Mouse (Mus musculus): ENCODE results near the gene Wbp2. TPM values are rescaled to one million over a fixed set of nuclear protein-coding genes. Genes with fewer than 3 reads are reported as not detected.

Wbp2 gene
- polyA plus RNA-seq, 1 experiment from 2014 or later = 138 TPM

DNA sequence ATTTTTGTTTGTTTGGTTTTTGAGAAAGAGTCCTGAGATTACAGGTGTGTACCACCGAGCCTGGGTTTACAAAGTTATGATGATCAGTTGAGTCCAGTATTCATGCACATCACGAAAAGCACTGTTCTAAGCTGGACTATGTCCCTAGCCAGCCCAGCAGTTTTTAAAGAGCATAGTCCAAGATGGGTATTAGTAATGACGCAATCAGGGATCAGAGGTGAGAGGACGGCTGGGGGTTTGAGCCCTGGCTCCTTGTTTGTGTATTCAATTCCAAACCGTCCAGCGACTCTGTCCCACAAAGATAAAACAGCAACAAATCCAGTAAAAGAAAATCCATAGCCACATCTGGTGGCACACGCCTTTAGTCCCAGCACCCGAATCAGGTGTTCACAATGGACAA, 1.4 kb upstream of the Wbp2 start:
- H3K4me1 ChIP-seq = peaks cover 30% of the 10 kb centered on the region
- 0 out of 2 replicates have a peak overlapping the region, but pooled peaks have one; percentile 28 for H3K9ac ChIP-seq
- 71% methylated on average over 8 of the region's 8 CpGs for WGBS
- no peak for ATAC-seq (ENCODE audit: extremely low read depth, insufficient number of reproducible peaks, low FRiP score, low TSS enrichment)
- H3K27me3 ChIP-seq (replicated peaks) = no peaks in the 10 kb centered on the region
- H3K4me3 ChIP-seq = peak overlapping the region; percentile 55; the same call in 1 of the 2 replicates
- peaks cover 19% of the 10 kb centered on the region for H3K36me3 ChIP-seq
- H3K4me2 ChIP-seq = peak overlapping the region; percentile 70
- no peaks in the 10 kb centered on the region for H3K9me3 ChIP-seq
- H3K27ac ChIP-seq (replicated peaks) = peak overlapping the region; percentile 79; the same call in 1 of the 2 replicates

DNA sequence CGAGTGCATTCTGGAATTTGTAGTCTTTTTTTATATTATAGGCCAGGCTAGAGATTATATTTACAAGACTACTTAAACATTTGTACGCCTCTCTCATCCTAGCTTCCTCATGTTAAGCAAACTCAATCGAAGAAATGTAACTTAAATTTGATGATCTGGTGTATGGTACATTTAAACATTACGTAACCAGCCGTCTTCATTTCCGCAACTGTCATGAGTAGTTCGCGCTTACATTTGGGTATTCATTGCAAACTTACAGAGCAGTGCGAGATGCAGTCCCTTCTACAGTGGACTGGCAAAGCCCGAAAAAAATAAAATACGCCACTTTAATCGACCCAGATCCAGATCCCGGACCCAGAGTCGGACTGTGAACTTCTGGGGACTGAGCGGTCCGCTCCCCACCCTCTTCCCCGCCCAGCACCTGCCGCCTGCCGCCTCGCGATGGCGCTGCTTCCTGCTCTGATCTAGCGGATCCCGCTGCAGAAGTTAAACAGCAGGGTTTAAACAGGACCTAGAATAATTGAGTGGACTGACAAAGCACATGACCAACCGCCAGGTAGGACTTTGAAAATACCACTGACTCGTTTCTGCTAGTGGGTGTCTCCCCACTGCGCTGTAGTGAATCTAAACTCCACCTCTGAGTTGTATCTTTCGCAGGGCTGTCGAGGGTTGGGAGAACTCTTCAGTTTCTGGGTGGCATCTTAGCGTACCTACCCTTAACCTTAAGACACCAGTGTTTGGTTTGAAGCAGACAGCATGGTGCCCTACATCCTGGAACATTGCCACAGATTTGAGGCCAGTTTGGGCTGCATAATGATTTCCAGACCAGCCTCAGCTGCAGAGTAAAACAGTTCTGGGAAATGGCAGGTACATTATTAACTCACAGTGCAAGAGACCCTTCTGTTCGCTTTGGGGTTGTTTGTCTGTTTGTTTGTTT, 667 bp upstream of the Wbp2 start:
- H3K27ac ChIP-seq (replicated peaks) = peak overlapping the region; percentile 79
- H3K4me1 ChIP-seq = peaks cover 30% of the 10 kb centered on the region
- WGBS = 4% methylated on average over 31 of the region's 31 CpGs
- H3K36me3 ChIP-seq = peaks cover 26% of the 10 kb centered on the region
- peak; percentile 66 for ATAC-seq (ENCODE audit: extremely low read depth, insufficient number of reproducible peaks, low FRiP score, low TSS enrichment)
- H3K27me3 ChIP-seq (replicated peaks) = no peaks in the 10 kb centered on the region
- no peaks in the 10 kb centered on the region for H3K9me3 ChIP-seq
- peak overlapping the region; percentile 70 for H3K4me2 ChIP-seq
- peak overlapping the region; percentile 55 for H3K4me3 ChIP-seq
- peak overlapping the region; percentile 77 for H3K9ac ChIP-seq

- H3K36me3 ChIP-seq = peaks cover 59% of the 10 kb centered on the region
- H3K9ac ChIP-seq = no peak overlapping the region
- no peak overlapping the region for H3K4me2 ChIP-seq
- no peaks in the 10 kb centered on the region for H3K9me3 ChIP-seq
- ATAC-seq (ENCODE audit: extremely low read depth, insufficient number of reproducible peaks, low FRiP score, low TSS enrichment) = no peak
- H3K27me3 ChIP-seq (replicated peaks) = no peaks in the 10 kb centered on the region
- WGBS = 74% methylated on average over 6 of the region's 6 CpGs
- H3K27ac ChIP-seq (replicated peaks) = no peak overlapping the region
- no peak overlapping the region for H3K4me3 ChIP-seq
- H3K4me1 ChIP-seq = peaks cover 37% of the 10 kb centered on the region
Measured at GRCm38 (mm10) chr11:116084166-116084565, 2.6 kb downstream of the Wbp2 start.

DNA sequence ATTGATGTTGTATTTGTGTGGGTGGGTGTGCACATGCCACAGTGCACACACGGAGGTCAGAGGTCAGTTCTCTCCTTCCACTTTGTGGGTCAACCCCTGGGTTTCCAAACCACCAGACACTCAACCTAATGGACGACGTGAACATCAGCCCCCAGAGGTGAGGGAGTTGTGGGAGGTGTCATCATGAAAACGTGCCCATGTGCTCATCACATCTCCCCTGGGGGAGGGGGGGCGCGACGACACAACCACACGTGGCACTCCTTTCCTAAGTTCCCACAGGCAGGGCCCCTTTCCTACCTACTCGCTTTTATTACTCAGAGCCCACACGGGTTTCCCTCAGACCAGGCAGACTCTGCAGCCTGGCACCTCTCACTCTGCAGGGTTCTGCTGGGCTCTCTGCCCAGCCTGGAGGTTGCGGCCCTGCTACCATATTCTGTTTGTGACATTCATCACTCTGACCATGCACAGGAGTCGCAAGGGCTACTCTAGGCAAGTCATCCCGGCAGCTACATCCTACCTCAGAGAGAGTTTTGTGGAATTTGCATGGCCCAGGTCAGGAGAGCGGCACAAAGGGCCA, 3.6 kb downstream of the Wbp2 start:
- Histone ChIP-seq H3K4me1 (peaks cover 44% of the 10 kb centered on the region), H3K9ac (no peak overlapping the region), H3K4me2 (no peak overlapping the region), H3K9me3 (no peaks in the 10 kb centered on the region), H3K27me3 (replicated peaks) (no peaks in the 10 kb centered on the region), H3K36me3 (peaks cover 66% of the 10 kb centered on the region), H3K4me3 (no peak overlapping the region), H3K27ac (replicated peaks) (no peak overlapping the region)
- 87% methylated on average over 14 of the region's 14 CpGs for WGBS
- no peak for ATAC-seq (ENCODE audit: extremely low read depth, insufficient number of reproducible peaks, low FRiP score, low TSS enrichment)

DNA sequence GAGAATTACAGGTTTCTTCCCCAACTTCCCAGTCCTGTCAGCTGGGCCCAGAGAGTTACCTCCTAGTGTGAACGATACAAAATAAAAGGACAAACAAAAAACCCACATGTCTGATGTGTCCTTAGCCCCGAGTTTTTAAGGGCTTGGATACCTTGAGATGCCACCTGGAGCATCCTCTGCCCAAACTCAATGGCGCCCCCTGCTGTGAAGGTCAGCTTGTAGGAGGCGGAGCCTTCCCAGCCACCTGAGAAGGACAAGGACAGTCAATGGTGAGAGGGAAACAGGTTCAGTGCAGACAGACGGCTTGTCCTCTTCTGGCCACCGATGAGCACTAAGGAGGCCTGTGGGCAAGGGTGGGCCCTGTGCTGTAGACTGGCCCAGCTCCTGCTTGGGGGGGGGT, 5.7 kb downstream of the Wbp2 start:
- H3K27ac ChIP-seq (replicated peaks) = no peak overlapping the region
- H3K9ac ChIP-seq = no peak overlapping the region
- no peak for ATAC-seq (ENCODE audit: extremely low read depth, insufficient number of reproducible peaks, low FRiP score, low TSS enrichment)
- H3K4me2 ChIP-seq = no peak overlapping the region
- H3K36me3 ChIP-seq = peaks cover 66% of the 10 kb centered on the region
- no peaks in the 10 kb centered on the region for H3K9me3 ChIP-seq
- peaks cover 56% of the 10 kb centered on the region for H3K4me1 ChIP-seq
- no peaks in the 10 kb centered on the region for H3K27me3 ChIP-seq (replicated peaks)
- WGBS = 74% methylated on average over 6 of the region's 6 CpGs
- no peak overlapping the region for H3K4me3 ChIP-seq

DNA sequence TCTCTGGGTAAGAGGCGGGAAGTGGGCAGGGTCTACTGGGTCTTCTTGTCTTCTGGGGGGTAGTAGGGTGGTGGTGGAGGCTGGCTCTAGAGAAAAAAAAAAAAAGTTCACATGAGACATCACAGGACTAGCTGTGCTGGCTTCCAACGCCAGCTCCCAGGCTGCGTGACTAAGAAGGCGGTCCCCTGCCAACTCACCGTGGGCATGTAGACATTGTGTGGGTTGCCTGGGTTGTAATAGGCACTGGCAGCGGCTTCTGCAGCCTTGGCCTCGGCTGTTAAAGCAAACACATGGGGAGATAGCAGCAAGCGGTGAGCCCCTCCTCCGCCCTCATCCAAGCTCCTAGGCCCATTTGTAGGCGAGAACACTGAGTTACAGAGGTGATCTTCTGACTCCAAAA, 7.3 kb downstream of the Wbp2 start:
- Histone ChIP-seq H3K27me3 (replicated peaks) (no peaks in the 10 kb centered on the region), H3K27ac (replicated peaks) (no peak overlapping the region), H3K9ac (no peak overlapping the region), H3K4me1 (peaks cover 47% of the 10 kb centered on the region), H3K9me3 (no peaks in the 10 kb centered on the region), H3K4me3 (no peak overlapping the region), H3K36me3 (peaks cover 59% of the 10 kb centered on the region), H3K4me2 (no peak overlapping the region)
- WGBS = 68% methylated on average over 10 of the region's 10 CpGs
- ATAC-seq (ENCODE audit: extremely low read depth, insufficient number of reproducible peaks, low FRiP score, low TSS enrichment) = no peak

DNA sequence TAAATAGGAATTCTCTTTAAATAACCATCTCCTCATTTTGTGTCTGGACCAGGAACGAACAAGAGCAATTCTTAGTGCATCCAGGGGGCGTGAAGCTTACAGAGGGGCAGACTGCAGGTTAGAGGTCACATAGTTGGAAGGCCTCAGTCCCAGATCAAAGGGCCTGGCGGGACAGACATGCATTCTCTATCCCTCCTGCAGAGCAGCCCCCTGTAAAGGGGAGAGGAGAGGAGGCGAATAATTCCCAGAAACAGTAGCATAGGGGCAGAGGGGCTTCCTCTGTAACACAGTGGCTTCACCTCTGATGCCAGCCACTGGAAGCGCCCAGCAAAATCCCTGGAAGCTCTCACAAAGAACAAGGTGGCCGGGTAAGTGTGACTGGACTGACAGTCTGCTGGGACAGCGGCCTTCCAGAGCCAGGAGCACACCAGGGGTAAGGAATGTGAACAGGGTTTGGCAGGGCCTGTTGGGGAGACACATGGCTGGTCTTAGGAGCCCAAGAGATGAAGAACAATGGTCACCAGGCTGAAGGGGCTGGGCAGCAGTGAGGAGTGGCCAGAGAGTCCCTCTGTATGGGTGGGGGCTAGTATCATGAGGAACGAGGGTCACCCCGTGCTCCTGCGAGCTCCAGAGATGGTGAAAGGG, 8.0 kb downstream of the Wbp2 start:
- Histone ChIP-seq H3K36me3 (peaks cover 53% of the 10 kb centered on the region), H3K27ac (replicated peaks) (peak overlapping the region; percentile 68; the same call in 1 of the 2 replicates)

GRCm38 (mm10) chr11:116078221-116078620, 8.6 kb downstream of the Wbp2 start:
- peak overlapping the region; percentile 64 for H3K4me2 ChIP-seq
- H3K9ac ChIP-seq = peak overlapping the region; percentile 76
- H3K4me3 ChIP-seq = peak overlapping the region; percentile 35
- peak overlapping the region; percentile 68 for H3K27ac ChIP-seq (replicated peaks)
- ATAC-seq (ENCODE audit: extremely low read depth, insufficient number of reproducible peaks, low FRiP score, low TSS enrichment) = no peak
- no peaks in the 10 kb centered on the region for H3K27me3 ChIP-seq (replicated peaks)
- no peaks in the 10 kb centered on the region for H3K9me3 ChIP-seq
- WGBS = 18% methylated on average over 16 of the region's 16 CpGs
- peaks cover 47% of the 10 kb centered on the region for H3K36me3 ChIP-seq
- peaks cover 50% of the 10 kb centered on the region for H3K4me1 ChIP-seq

More for the DNA sequence above, 8.0 kb downstream of the Wbp2 start:
- H3K9ac ChIP-seq = peak overlapping the region; percentile 76; the same call in 1 of the 2 replicates
- H3K27me3 ChIP-seq (replicated peaks) = no peaks in the 10 kb centered on the region
- no peak overlapping the region for H3K4me3 ChIP-seq
- H3K4me1 ChIP-seq = peaks cover 50% of the 10 kb centered on the region
- no peak for ATAC-seq (ENCODE audit: extremely low read depth, insufficient number of reproducible peaks, low FRiP score, low TSS enrichment)
- H3K9me3 ChIP-seq = no peaks in the 10 kb centered on the region
- 42% methylated on average over 10 of the region's 10 CpGs for WGBS
- H3K4me2 ChIP-seq = peak overlapping the region; percentile 64; the same call in 1 of the 2 replicates

GRCm38 (mm10) chr11:116077446-116078204, 9.2 kb downstream of the Wbp2 start, which contains the start of gene Unc13d:
TSS of gene Unc13d (minus strand) at chr11:116077961.
- no peaks in the 10 kb centered on the region for H3K9me3 ChIP-seq
- H3K9ac ChIP-seq = peak within 1 kb of the TSS; percentile 76
- no peaks in the 10 kb centered on the region for H3K27me3 ChIP-seq (replicated peaks)
- H3K4me2 ChIP-seq = peak within 1 kb of the TSS; percentile 64
- WGBS = 55% methylated on average over 22 of the region's 22 CpGs
- ATAC-seq (ENCODE audit: extremely low read depth, insufficient number of reproducible peaks, low FRiP score, low TSS enrichment) = 0 out of 2 replicates have a peak, but pooled peaks have one; percentile 27
- peak within 1 kb of the TSS; percentile 35 for H3K4me3 ChIP-seq
- peak within 1 kb of the TSS; percentile 68 for H3K27ac ChIP-seq (replicated peaks)
- peaks cover 50% of the 10 kb centered on the region for H3K4me1 ChIP-seq
- H3K36me3 ChIP-seq = peaks cover 41% of the 10 kb centered on the region

GRCm38 (mm10) chr11:116076836-116077235, 10.0 kb downstream of the Wbp2 start:
- peaks cover 34% of the 10 kb centered on the region for H3K36me3 ChIP-seq
- H3K27me3 ChIP-seq (replicated peaks) = no peaks in the 10 kb centered on the region
- peak overlapping the region; percentile 76 for H3K9ac ChIP-seq
- no peaks in the 10 kb centered on the region for H3K9me3 ChIP-seq
- ATAC-seq (ENCODE audit: extremely low read depth, insufficient number of reproducible peaks, low FRiP score, low TSS enrichment) = no peak
- H3K4me1 ChIP-seq = peaks cover 50% of the 10 kb centered on the region
- 51% methylated on average over 7 of the region's 7 CpGs for WGBS
- peak overlapping the region; percentile 35 for H3K4me3 ChIP-seq
- H3K4me2 ChIP-seq = peak overlapping the region; percentile 64
- no peak overlapping the region for H3K27ac ChIP-seq (replicated peaks)

Measured in heart, embryonic 13.5 days (tissue).